Mouse (Mus musculus) Patski (cell line): ENCODE data around the gene Olfr1262. TPM values are rescaled to one million over a fixed set of nuclear protein-coding genes. Genes with fewer than 3 reads are reported as not detected.

Experiments
- ATAC-seq: fragments of 100-300 bp; one replicate; pipeline ENCODE4 v1.8.0; 2021
- CTCF ChIA-PET: fragments of 350-600 bp; sonication (Branson Sonifier 250); formaldehyde crosslinking; loops from one replicate; lab custom pipeline; 2022; ENCODE audit warnings: inconsistent platforms; lab: Charles Lee
- POLR2A ChIA-PET: fragments of 350-600 bp; sonication (Branson Sonifier 250); formaldehyde crosslinking; loops from one replicate; lab custom pipeline; 2022; ENCODE audit warnings: antibody characterized with exemption, inconsistent platforms; lab: Charles Lee
- DNase-seq: peaks from one replicate; pipeline ENCODE4 v3.0.0-alpha.2; 2011; ENCODE audit warnings: low read depth, low spot score
- H3K27me3 ChIP-seq: fragments of 371-371 bp; one replicate; pipeline ENCODE4 v1.5.1; 2021
- CTCF ChIP-seq: fragments of 100-300 bp; IDR thresholded peaks from one replicate; pipeline ENCODE4 v1.5.1; 2021
- in situ Hi-C: fragments of 300-500 bp; cut with MboI; formaldehyde crosslinking; loops from 3 replicates; pipeline ENCODE4 v1.11.1; 2018; ENCODE audit warnings: low pct_unique_long_range_greater_than_20kb, mixed read lengths
- polyA plus RNA-seq: library from polyadenylated mRNA; unstranded; gene quantifications from one replicate; pipeline ENCODE4 v1.2.3, GENCODE M21; 2021

The Olfr1262 gene
- polyA plus RNA-seq: not detected

DNA sequence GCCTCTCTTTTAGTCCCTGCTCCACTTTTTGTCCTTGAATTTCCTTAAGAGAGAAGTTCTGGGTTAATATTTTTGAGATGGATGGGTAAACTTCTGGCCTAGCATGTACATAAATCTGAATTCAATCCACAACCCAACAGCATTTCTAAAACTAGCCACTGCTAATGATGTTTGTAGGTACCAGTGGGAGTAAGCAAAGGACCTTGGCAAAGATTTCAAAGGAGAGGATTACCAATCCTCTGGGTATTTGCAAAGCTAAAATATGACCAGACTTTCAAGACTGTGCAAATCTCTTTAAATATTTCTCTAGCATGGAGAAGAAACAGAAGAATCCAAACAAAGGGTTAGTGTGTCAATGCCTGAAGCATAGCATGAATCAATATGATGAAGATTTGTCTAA lies at the start of gene Olfr1262:
Gene Olfr1262 (plus strand): TSS at position 301 of the 400 bp plus-strand sequence.
- POLR2A ChIA-PET: no interaction called here
- no peak for TF ChIP-seq CTCF
- ATAC-seq (no peak), DNase-seq (no peak)
- H3K27me3 ChIP-seq: no peaks in the 10 kb centered on the region
- CTCF ChIA-PET: no interaction called here
- in situ Hi-C loops: no loop called here

GRCm38 (mm10) chr2:89974184-89974583 lies 25.8 kb upstream of the Olfr1262 start, which contains the start of gene Olfr1260:
Gene Olfr1260, plus strand, starts transcription at chr2:89974340.
- POLR2A ChIA-PET: no interaction called here
- in situ Hi-C loops: no loop called here
- no peaks in the 10 kb centered on the region for H3K27me3 ChIP-seq
- CTCF ChIA-PET: interaction anchor here (1.1 kb wide), 1 partner anchor 27 kb away, joined by 3 read pairs; no protein-coding TSS in a partner anchor
- no peak for TF ChIP-seq CTCF
- ATAC-seq (no peak), DNase-seq (peak; percentile 17)

GRCm38 (mm10) chr2:89977709-89978108 lies 22.2 kb upstream of the Olfr1262 start:
- H3K27me3 ChIP-seq: no peaks in the 10 kb centered on the region
- POLR2A ChIA-PET: no interaction called here
- CTCF ChIA-PET: interaction anchor here (0.6 kb wide), 1 partner anchor 19 kb away, joined by 3 read pairs; no protein-coding TSS in a partner anchor
- no peak for TF ChIP-seq CTCF
- ATAC-seq: no peak
- no peak for DNase-seq
- in situ Hi-C loops: no loop called here

DNA sequence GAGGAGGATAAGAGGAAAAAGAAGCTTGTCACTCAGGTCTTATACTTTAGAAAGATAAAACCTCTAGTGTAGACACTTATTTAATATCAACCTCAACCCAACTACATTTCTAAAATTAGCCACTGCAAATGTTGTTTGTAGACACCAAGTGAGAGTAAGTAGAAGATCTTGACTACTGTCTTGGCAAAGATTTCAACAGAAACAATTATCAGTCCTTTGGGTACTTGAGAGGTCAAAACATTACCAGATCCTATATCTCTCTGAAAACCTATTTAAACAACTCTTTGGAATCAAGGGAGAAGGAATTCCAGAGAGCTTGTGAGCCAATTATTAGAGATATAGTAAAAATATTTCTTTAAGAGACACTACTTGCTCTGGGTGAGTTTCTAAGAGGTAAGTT lies 9.0 kb upstream of the Olfr1262 start, which contains the start of gene Olfr1261:
Gene Olfr1261 (plus strand): TSS at position 301 of the 400 bp plus-strand sequence.
- ChIA-PET CTCF (no interaction called here), POLR2A (no interaction called here)
- H3K27me3 ChIP-seq: peaks cover 7% of the 10 kb centered on the region
- ATAC-seq: no peak
- in situ Hi-C loops: no loop called here
- DNase-seq: no peak
- TF ChIP-seq CTCF: no peak

GRCm38 (mm10) chr2:90011831-90012230 lies 11.9 kb downstream of the Olfr1262 start, which contains the start of gene Olfr1263:
Gene Olfr1263, plus strand, starts transcription at chr2:90012131.
- CTCF ChIA-PET: no interaction called here
- in situ Hi-C loops: no loop called here
- POLR2A ChIA-PET: no interaction called here
- no peak for TF ChIP-seq CTCF
- DNase-seq (no peak), ATAC-seq (no peak)
- peaks cover 4% of the 10 kb centered on the region for H3K27me3 ChIP-seq

DNA sequence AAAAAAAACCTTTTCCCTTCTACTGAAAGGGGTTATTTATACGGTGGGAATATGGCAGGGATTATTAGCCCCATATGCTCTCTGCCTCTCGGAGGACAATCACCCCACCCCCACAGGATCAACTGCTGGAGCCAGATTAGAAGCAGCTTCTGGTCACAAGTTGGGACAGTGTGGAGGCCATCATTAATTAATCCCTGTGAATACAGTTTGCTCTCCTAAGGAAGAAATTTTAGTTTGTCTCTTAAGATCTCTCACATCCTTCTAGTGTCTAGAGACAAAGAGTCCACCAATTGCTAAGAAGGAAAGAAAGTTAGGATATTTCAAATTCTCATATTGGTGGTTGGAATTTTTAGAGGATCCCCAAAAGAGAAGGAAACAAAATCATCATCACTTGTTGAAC lies 25.5 kb downstream of the Olfr1262 start, which contains the start of gene Olfr1264:
Gene Olfr1264 (minus strand): TSS at position 101 of the 400 bp plus-strand sequence.
- no peaks in the 10 kb centered on the region for H3K27me3 ChIP-seq
- no peak for DNase-seq
- ChIA-PET CTCF (no interaction called here), POLR2A (no interaction called here)
- in situ Hi-C loops: no loop called here
- no peak for TF ChIP-seq CTCF
- ATAC-seq: no peak

DNA sequence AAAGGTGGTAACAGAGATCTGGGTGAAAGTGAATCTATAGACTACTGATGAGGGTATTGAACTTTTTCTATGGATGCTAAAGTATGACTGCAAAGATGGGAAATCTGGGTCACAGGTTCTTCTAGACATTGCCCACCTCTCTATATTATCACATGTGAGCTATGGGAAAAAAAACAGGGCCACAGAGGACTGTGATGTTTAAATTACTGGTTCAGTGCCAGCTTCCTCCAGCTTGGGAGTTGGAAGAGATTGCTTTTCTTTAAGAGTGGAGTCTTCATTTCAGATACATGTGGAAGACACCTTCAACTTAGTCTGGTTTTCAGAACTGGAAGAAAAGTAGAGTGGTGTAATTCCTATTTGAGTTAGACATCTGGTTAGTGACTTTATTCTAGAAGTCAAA lies 35.1 kb downstream of the Olfr1262 start, which contains the start of gene Olfr1265:
Gene Olfr1265 (plus strand): TSS at position 301 of the 400 bp plus-strand sequence.
- no peaks in the 10 kb centered on the region for H3K27me3 ChIP-seq
- no peak for TF ChIP-seq CTCF
- DNase-seq: no peak
- no peak for ATAC-seq
- in situ Hi-C loops: no loop called here
- CTCF ChIA-PET: no interaction called here
- POLR2A ChIA-PET: no interaction called here

Other genes with a start within 250 kb of the Olfr1262 start
- gene Olfr1253, start 243.1 kb upstream of the Olfr1262 start, polyA plus RNA-seq: not detected
- not detected for gene Olfr1254, start 206.5 kb upstream of the Olfr1262 start, polyA plus RNA-seq
- not detected for gene Olfr1255, start 188.1 kb upstream of the Olfr1262 start, polyA plus RNA-seq
- 0.01 TPM for gene Olfr1256, start 158.6 kb upstream of the Olfr1262 start, polyA plus RNA-seq
- not detected for gene Olfr48, start 151.9 kb upstream of the Olfr1262 start, polyA plus RNA-seq
- not detected for gene Olfr1257, start 121.7 kb upstream of the Olfr1262 start, polyA plus RNA-seq
- gene Olfr1258, start 72.8 kb upstream of the Olfr1262 start, polyA plus RNA-seq: not detected
- not detected for gene Olfr1259, start 51.5 kb upstream of the Olfr1262 start, polyA plus RNA-seq
- 0.01 TPM for gene Olfr1260, start 25.8 kb upstream of the Olfr1262 start, polyA plus RNA-seq
- gene Olfr1261, start 8.9 kb upstream of the Olfr1262 start, polyA plus RNA-seq: not detected
- not detected for gene Olfr1263, start 12.0 kb downstream of the Olfr1262 start, polyA plus RNA-seq
- gene Olfr1264, start 25.4 kb downstream of the Olfr1262 start, polyA plus RNA-seq: not detected
- 0.01 TPM for gene Olfr1265, start 35.2 kb downstream of the Olfr1262 start, polyA plus RNA-seq
- gene Olfr140, start 63.4 kb downstream of the Olfr1262 start, polyA plus RNA-seq: not detected
- gene Olfr1269, start 121.3 kb downstream of the Olfr1262 start, polyA plus RNA-seq: not detected
- not detected for gene Olfr32, start 142.2 kb downstream of the Olfr1262 start, polyA plus RNA-seq
- gene Olfr1270, start 152.9 kb downstream of the Olfr1262 start, polyA plus RNA-seq: not detected
- gene Olfr1506, start 224.3 kb downstream of the Olfr1262 start, polyA plus RNA-seq: not detected